Mouse (Mus musculus): ENCODE measurements around the gene St8sia6.
"Not testable (repeated sequence)": the region's sequence is repeated elsewhere in the genome, so short reads cannot be mapped to it uniquely, and the experiment has no call there.

Gene St8sia6

DNA sequence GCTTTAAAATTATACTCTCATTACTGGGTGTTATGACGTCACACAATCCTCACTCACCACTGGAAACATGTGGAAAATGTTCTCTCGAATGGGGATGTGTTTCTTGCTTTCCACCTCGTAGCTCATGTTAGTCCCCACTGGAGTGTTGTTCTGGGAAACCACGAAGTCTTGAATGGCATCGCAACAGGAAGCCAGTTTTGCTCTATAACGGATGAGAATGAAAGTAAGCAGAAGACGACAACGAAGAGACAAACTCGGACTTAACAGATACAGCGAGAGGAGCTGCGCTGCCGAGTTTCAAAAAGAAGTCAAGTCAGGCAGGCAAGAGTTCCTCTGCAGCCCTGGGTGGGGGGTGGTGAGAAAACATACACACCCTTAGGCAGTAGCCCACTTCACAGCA, 121.4 kb downstream of the St8sia6 start:
- no peak for DNase-seq (ENCODE audit: extremely low read depth, insufficient read length, low spot score)

DNA sequence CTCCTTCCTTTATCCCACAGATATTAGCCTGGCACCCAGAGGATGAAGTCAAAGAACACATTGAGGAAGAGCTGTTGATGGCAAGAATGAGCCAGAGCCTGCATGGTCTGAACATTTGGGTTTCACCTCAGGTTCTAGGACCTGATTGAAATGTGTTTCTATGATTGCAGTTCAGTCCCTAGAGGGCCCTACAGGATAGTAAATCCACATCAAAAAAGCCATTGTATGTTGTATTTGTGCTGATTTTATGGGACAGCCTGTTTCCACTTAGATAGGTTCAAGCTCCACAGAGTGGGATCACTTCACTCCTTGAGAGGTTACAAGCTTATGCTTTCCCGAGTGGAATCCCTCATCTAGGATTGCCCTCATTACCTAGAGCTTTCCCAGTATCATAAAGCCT, 159.0 kb downstream of the St8sia6 start:
- DNase-seq (ENCODE audit: extremely low read depth, insufficient read length, low spot score), result no peak

DNA sequence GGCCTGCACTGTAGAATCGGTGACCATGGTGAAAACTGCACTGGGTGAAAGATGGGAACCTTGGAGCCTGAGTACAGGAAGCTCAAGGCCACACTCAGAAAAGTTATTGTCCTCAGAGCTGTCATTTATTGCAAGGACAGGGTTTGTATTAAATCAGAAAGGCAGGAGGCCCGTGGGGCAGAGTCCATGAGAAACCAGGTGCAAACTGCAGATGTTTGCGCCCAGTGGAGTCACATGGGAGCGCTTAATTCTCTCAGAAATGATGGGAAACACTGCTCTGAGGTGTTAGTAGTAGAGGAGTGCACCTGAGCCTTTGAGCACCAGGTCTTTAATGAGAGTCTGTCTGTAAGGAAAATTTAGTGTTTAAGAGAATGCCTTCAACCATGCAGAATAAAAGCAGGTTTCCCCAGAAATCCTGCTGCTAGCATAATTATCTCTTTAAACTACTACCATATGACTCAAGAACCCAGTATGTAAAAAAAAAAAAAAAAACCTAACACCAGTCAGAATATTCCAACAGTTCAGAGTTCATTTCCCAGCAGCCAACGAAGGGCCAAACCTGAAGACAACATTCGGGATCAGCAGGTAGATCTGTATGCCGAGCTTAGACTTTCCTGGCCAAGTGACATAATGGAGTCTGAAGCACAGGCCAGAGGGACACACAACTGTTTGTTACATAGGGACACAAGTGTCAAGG, 163.6 kb downstream of the St8sia6 start:
- DNase-seq (ENCODE audit: extremely low read depth, insufficient read length, low spot score), result no peak

DNA sequence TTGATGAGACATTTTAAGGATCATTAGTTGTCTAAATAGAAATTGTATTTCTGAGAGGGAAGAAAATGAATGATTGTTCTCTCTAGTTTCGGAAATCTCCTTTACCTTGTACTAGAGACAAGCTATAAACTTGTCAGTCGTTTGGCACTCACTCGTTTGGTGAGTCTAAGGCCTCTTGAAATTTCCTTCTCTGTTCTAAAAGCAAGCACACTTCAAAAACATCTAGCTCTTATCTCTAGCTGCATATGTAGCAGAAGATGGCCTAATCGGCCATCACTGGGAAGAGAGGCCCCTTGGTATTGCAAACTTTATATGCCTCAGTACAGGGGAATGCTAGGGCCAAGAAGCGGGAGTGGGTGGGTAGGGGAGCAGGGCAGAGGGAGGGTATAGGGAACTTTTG, 190.2 kb downstream of the St8sia6 start:
- DNase-seq (ENCODE audit: extremely low read depth, insufficient read length, low spot score), result not testable (repeated sequence)

DNA sequence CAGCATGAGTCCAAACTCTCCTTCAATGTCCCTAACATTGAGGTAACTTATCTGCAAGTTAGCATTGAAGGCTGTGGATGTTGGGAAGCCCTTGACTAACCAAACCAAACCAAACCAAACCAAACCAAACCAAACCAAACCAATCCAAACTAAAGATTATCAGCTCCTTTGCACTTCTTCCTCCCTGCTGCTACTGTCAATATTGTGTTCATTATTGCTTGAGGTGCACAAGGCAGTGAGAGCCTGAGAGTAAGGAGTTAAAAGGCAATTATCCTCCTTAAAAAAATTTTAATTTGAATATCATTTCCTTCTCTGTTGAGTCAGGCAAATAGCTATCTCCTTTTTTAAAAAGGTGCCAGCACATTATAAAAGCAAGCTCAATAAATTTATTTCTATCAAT, 190.8 kb downstream of the St8sia6 start:
- no peak for DNase-seq (ENCODE audit: extremely low read depth, insufficient read length, low spot score)

All from 3134 (cell line).